Mouse (Mus musculus): ENCODE results near the gene Ints6l. TPM values are rescaled to one million over a fixed set of nuclear protein-coding genes. Genes with fewer than 3 reads are reported as not detected.
A peak's percentile ranks its signal among the peaks of the same experiment; 100 is the strongest.

Ints6l gene
- total RNA-seq (2021) = 28.4 and 28.8 TPM in 2 replicates
- long read RNA-seq, experiment 1, partial matches to known transcripts = 0 of 13 reads
- long read RNA-seq, experiment 1, other reads (novel, unspliced or antisense) = 11 of 13 reads
- long read RNA-seq, experiment 2, transcript Ints6l-201 (17 exons, 3,766 nt) = major isoform, 5 of 11 reads
- long read RNA-seq, experiment 2, partial matches to known transcripts = 1 of 11 reads
- long read RNA-seq, experiment 2, other reads (novel, unspliced or antisense) = 5 of 11 reads

- peak; percentile 79 for DNase-seq
Observed at GRCm38 (mm10) chrX:56454671-56455371, at the start of gene Ints6l. Gene Ints6l (plus strand): TSS chrX:56454857.

- DNase-seq = no peak
Observed at GRCm38 (mm10) chrX:56405482-56405881, 49.2 kb upstream of the Ints6l start.

DNA sequence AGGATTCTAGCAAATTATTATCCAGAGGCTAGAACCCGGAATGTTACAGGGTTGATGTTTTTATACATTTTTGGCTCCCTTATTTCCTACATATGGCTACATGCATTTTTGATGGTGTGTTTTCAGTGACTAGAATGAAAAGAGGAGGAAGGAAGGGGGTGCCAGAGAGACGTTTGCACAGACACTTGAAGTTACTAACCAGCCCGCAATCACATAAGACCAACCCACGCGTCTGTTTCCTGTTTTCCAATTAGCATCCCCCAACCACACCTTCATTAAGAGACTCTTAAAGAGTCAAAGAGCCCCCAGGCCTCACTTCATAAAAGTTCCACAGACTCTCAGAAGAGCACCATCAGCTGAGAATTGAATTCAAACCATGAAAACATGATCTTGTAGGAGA, 48.5 kb upstream of the Ints6l start:
- no peak for DNase-seq

GRCm38 (mm10) chrX:56416277-56416676, 38.4 kb upstream of the Ints6l start:
- no peak for DNase-seq

- DNase-seq = peak; percentile 9
Observed at GRCm38 (mm10) chrX:56417541-56417940, 37.1 kb upstream of the Ints6l start.

- no peak for DNase-seq
Observed at GRCm38 (mm10) chrX:56430601-56431000, 24.1 kb upstream of the Ints6l start.

- no peak for DNase-seq
Observed at GRCm38 (mm10) chrX:56435758-56436283, 18.8 kb upstream of the Ints6l start.

DNA sequence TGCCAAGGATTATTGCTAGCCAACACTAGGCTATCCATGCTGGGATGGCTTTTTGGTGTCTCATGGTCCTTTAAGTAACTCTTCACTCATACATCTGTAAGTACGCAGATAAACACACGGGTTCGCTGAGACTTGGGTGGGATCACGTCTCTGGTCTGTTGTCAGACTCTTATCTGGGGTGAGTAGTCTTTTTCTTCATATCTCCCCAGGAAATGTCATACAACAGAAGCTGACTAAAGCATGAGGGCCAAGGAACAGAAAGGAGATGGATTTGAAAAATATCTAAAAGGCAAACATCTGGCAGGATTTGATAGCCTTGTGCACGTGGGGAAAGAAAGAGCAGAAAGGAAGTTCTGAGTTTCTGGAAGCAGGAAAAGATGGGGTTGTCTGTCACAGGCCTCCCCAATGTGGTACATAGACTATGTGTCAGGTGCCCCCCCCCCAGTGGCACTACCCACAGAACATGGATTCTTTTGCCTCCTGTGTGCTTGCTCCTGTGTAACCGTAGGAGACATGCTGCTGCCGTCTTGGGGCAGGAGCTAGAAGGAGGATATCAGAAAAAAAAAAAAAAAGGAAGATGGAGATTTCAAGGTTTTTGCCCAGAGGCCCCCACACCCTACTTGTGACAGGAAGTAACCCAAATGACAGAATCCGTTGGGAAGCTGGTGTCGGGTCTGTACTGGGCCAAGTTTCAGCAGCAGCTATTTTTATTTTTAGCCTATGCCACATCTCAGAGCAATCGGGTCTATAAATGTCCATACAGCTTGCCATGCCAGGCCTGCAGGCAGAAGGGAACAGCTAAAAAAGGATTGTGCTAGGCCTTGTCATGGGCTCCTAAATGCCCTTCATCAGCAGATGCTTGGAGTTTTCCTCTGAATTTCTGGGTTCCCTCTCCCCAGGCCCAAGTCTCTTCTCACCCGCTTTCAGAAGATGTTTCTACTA, 7.9 kb upstream of the Ints6l start:
- no peak for DNase-seq

DNA sequence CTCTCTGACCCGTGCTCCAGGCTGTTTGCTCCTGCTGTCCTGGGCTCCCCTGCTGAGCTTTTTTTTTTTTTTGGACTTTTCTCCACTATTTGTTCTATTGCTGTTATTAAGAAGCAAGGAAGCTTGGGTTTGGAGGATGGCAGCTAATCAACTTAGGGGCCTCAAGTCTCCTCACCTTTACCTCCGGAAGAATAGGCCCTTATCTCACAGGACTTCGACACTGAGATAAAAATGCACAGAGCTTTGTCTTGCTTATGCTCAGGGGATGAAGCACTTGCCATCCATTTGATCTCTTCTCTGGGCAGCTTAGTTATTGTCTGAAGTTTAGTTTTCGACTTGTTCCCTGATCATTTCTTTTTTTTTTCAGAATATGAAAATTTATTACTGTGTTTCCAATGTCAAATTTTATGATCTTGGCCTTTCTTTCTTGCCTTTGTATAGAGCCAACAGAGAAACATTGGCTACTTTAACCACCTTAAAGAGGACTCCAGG, 7.1 kb upstream of the Ints6l start, which contains the start of gene Gm2174:
Gene Gm2174 (plus strand): TSS at position 442 of the 492 bp plus-strand sequence.
- no peak for DNase-seq

GRCm38 (mm10) chrX:56455372-56456246, 952 bp downstream of the Ints6l start:
- DNase-seq = peak; percentile 94

DNA sequence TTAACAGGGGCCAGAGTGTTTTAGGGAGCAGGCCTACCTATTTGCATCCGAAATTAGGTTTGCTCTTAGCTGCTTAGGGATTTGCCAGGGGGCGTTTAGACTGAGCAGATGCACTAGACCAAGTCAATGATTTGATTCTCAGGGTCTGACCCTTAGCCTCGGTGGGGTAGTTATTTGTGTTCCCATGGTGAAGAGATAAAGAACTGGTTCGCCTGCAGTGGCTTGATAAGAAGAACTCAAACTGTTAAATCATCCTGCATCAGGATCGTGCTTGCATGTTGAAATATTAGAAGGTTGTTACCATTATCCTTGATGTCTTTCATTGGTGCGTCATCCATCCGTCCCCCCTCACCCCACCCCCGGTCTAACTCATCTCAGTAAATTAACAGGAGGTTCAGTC, 1.7 kb downstream of the Ints6l start:
- peak; percentile 44 for DNase-seq

GRCm38 (mm10) chrX:56462020-56462933, 7.6 kb downstream of the Ints6l start:
- DNase-seq = peak; percentile 9

GRCm38 (mm10) chrX:56464906-56465305, 10.2 kb downstream of the Ints6l start:
- DNase-seq = no peak

DNA sequence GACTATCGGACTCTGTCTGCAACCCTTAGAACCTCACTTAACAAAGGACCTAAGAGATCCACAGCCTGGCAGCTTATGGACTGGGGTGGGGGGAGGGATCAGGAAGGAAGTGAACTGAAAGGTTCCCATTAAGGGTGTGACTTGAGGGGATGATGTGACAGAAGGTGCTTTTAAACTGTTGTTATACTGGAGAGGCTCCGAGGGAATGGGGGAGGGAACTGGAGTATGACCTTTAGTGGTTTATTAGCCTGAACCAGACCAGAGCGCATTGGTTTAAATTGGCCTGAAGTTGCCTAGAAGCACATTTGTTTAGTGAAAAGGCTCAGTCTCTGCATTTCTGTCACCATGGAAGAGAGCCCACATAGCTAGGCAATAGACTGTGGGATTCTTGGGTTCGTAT, 13.0 kb downstream of the Ints6l start:
- DNase-seq = no peak

GRCm38 (mm10) chrX:56468422-56468821, 13.8 kb downstream of the Ints6l start:
- DNase-seq = no peak

DNA sequence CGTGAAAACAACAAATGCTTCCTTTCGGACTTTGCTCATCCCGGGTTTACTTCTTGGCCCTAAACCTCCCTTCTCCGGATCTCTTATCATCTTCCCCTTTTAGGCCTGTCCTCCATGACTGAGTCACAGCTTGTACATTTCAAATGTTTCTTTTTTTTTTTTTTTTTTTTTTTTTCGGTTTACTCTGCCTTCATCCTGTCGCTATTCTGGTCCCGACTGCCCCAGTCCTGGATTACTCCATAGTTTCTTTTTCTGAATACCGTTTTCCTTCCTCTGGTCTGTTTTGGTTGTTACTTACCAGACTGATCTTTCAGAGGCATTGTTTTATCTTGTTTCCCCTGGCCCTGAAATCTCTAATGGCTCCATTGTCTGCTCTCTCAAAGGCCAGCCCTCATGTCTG, 19.4 kb downstream of the Ints6l start:
- no peak for DNase-seq

GRCm38 (mm10) chrX:56477553-56477952, 22.9 kb downstream of the Ints6l start:
- no peak for DNase-seq

DNA sequence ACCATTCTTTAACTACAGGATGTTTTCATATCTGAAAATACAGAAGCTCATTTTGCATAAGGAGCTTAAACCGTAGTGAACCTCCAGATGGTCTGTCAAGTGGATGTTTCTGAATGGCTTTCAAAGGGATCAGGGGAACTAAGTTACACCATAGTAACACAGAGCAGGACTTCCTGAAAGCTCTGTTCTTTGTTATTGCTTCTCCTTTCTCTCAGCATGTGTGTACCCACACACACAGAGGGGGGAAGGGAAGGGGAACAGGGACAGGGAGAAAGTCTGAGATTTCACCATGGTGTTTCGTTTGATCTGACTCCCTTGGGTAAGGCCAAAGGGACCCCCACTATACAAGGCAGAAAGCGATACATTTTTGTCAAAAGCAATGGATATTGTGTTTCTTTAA, 27.2 kb downstream of the Ints6l start:
- DNase-seq = no peak

DNA sequence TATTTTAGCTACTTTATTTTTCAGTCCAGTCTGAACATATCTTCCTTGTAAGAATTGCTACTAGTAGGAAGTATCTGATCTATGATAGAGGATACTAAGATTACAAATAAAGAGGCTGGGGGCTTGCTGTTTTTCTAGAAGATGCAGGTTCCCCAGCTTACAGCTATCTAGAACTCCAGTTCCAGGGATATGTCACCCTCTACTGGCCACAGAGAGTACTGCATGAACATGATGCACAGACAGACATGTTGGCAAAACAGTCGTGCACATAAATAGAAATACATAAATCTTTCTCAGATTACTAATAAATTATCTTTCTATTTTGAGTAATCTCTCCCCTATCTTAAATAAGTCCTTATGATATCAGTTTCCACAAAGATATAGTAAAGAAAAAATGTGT, 35.1 kb downstream of the Ints6l start:
- DNase-seq = peak; percentile 78

- peak; percentile 64 for DNase-seq
Observed at GRCm38 (mm10) chrX:56497241-56497640, 42.6 kb downstream of the Ints6l start.
